Mouse (Mus musculus) cerebellum, postnatal 4 days (tissue): ENCODE results near the gene Hist1h3g.
A peak's percentile ranks its signal among the peaks of the same experiment; 100 is the strongest.

ENCODE experiments used
- DNase-seq, 2 experiments: peaks; one replicate each; pipeline ENCODE4 v3.0.0; 2022; ENCODE audit warnings: low spot score in 2 of 2, mixed read lengths in 1 of 2

Gene Hist1h3g

DNA sequence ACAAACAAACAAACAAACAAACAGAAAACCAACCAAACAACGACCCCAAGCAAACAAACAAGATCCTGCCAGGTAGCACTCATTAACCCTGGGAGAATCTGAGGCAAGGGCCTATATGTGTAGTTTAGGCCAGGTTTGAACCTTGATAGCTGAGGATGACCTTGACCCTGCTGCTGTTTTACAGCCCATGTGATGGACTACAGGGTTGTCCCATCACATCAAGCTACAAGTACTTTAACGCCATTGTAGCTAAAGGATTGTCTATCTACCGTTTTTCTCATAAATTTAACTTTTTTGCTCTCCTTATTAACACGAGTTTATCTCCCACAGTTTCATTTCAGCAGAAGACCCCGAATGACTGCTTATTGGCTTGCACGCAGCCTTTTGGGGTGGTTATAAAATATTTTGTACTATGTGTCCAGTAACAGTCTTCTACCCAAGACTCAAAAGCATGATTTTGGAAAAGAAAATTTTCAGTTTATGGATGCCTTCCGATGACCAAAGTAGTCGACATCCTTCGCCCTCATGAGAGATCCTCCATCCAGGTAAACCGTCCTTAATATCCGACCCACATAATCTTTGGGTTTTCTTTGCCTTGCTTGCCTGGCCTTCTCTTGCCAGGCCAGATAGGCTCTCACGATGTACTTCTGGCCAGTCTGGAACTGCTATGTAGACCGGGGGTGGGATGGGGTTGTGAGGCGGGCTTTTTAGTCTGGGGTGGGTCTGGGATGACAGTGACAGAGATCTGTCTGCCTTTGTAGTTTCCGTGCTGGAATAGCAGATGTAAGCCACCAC is 19.2 kb upstream of the Hist1h3g start:
- no peak for DNase-seq

- peak in 1 of 2 experiments; percentile 81 for DNase-seq
These were observed 18.2 kb upstream of the Hist1h3g start for GRCm38 (mm10) chr13:23516822-23517602.

DNA sequence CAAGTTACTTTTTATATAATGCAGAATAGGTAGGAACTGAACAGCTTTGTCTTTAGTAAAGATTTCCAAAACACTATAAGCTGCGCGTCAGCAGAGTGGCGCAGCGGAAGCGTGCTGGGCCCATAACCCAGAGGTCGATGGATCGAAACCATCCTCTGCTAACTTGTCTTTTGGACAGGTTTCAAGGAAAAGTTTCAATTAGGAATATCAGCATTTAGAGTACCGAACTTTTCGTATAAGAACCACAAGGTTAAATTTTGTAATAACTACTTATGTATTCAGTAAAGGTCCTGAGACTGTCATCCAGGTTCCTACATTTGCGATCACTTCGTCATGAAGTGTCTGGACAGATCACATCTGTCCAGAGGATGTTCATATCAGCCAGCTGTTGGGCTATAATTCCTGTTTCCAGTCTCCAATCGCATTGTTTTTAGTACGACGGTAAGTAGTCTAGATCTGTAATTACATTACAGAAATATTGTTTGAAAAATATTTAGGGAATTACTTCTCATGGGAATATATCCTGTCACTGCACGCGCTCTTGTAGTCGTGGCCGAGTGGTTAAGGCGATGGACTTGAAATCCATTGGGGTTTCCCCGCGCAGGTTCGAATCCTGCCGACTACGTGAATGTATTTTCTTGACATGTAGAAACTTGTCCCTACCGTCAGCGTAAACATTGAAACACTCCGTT is 17.5 kb upstream of the Hist1h3g start:
- DNase-seq = peak; percentile 61 to 84

DNA sequence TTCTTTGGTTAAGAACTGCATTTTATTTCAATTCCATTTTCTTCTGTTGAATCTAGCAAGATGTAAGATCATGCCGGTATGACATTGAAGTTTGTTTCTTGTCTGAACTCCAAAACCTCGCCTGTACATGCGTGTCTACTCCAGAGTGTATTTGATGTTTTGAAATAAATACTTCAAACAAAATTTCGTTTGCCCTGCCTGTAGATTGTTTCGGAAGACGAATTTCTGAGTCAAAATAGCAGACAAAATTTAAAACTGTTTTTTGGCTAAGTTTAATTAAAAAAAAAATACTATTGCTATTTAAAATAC is 17.0 kb upstream of the Hist1h3g start:
- no peak for DNase-seq

GRCm38 (mm10) chr13:23518885-23519284 is 16.3 kb upstream of the Hist1h3g start:
- DNase-seq = peak in 1 of 2 experiments; percentile 73

- DNase-seq = peak in 1 of 2 experiments; percentile 64
These were observed 15.8 kb upstream of the Hist1h3g start for GRCm38 (mm10) chr13:23519416-23519815.

DNA sequence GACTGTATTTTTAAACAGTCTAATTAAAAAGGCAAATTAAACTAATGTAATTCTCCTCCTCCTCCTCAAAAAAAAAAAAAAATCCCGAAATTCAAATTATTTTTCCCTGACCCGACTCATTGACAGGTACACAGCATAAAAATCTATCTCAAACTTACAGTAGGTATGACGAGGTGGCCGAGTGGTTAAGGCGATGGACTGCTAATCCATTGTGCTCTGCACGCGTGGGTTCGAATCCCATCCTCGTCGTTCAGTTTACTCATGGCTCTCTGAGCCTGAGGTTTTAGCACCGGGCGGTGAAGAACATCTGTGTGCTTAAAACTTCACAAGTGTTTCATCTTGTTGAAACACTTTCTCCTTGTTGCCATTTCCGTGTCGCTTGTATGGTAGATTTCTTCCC is 13.5 kb upstream of the Hist1h3g start:
- DNase-seq = peak in 1 of 2 experiments; percentile 64

- no peak for DNase-seq
These were observed 11.2 kb upstream of the Hist1h3g start for GRCm38 (mm10) chr13:23523976-23524375.

DNA sequence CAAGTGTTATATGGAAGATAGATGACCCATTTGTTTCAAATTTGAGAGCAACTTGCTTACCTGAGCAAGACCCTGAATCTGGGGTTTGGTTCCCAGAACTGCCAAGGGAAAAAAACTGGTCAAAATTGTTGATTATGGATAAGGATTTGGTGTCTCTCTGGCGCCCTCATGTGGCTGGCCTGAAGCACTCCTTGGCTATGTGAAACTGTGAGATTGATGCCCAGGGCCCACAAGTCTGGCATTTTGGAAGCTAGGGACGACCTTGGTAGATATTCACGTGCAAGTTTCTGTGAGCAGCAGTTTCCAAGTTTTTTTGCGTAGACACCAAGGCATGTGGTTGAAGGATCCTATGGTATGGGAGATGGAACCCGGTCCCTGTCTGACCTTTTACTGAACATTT is 10.6 kb upstream of the Hist1h3g start:
- DNase-seq = peak; percentile 72 to 75

- no peak for DNase-seq
These were observed 9.3 kb upstream of the Hist1h3g start for GRCm38 (mm10) chr13:23525901-23526300.

DNA sequence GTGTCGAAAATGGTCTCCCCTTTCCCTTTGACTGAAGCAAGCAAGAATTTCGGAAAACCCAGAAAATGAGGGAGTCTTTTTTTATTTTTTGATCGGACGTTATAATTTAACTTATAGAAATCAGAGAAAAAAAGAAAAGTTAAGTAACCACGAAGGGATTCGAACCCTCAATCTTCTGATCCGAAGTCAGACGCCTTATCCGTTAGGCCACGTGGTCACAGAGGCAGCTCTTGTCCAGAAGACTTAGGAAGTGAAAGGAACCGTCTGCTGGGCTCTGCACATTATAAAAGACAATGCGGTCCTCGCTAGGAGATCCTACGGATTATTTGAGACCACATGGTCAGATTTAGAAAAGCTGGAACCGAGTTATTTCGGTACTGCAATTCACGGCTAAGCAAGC is 8.9 kb upstream of the Hist1h3g start:
- peak; percentile 89 to 96 for DNase-seq

- DNase-seq = no peak
These were observed 6.2 kb upstream of the Hist1h3g start for GRCm38 (mm10) chr13:23529005-23529404.

DNA sequence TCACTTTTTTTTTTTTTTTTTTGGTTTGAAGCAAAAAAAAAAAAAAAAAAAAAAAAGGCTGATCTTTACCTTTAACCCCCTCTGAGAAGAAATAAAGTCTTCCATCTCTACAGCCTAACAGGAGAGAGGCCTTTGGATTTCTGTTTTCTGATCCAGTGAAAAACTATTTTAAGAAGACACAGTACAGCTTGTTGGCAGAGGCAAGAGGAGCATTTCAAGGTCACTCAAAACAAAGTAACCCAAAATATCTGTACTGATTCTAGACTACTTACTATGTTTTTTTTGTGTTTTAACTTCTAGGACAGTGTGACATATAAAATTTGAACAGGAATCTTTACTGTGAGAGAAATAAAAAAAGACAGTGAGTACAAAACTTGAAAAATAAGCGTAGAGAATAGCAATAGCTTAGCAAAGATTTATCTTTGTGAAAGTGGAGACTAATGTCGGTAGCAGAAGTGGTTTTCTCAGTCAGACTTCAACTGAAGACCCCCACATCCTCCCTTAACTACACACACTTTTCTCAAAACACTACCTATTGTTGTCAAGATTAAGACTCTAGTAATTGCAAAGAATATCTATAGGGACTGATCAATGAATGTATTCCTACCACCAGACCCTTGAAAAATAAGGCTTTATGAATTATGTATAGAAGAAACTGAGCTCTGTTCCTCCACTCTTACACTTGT is 5.6 kb upstream of the Hist1h3g start:
- DNase-seq = no peak

GRCm38 (mm10) chr13:23530181-23530900 is 4.9 kb upstream of the Hist1h3g start:
- peak in 1 of 2 experiments; percentile 60 for DNase-seq

- DNase-seq = peak; percentile 87 to 96
These were observed 4.0 kb upstream of the Hist1h3g start, which contains the start of gene Hist1h4h for GRCm38 (mm10) chr13:23530901-23531875. TSS of gene Hist1h4h (plus strand) at chr13:23531050.

- DNase-seq = no peak
These were observed 2.8 kb upstream of the Hist1h3g start for GRCm38 (mm10) chr13:23532262-23533075.

- peak in 1 of 2 experiments; percentile 59 for DNase-seq
These were observed 1.5 kb upstream of the Hist1h3g start, which contains the start of gene Hist1h2af for GRCm38 (mm10) chr13:23533560-23534367. TSS of gene Hist1h2af (plus strand) at chr13:23533906.
